Mouse (Mus musculus) stomach, postnatal 0 days (tissue): ENCODE results near the gene Sult5a1.
"Not testable (repeated sequence)": the region's sequence is repeated elsewhere in the genome, so short reads cannot be mapped to it uniquely, and the experiment has no call there.

ENCODE experiments used
- CTCF ChIP-seq: IDR thresholded peaks from 2 replicates; pipeline ENCODE4 v1.5.1; 2016; ENCODE audit warnings: antibody characterized with exemption, low read depth, mild to moderate bottlenecking, moderate library complexity
- EP300 ChIP-seq: optimal IDR thresholded peaks from 2 replicates; pipeline ENCODE3; 2016; ENCODE audit warnings: antibody characterized with exemption

- TF ChIP-seq EP300, CTCF: not testable (repeated sequence)
Measured at GRCm38 (mm10) chr8:123102855-123103254, 55.3 kb downstream of the Sult5a1 start.
